Mouse (Mus musculus): ENCODE measurements around the gene Nek1.

DNA sequence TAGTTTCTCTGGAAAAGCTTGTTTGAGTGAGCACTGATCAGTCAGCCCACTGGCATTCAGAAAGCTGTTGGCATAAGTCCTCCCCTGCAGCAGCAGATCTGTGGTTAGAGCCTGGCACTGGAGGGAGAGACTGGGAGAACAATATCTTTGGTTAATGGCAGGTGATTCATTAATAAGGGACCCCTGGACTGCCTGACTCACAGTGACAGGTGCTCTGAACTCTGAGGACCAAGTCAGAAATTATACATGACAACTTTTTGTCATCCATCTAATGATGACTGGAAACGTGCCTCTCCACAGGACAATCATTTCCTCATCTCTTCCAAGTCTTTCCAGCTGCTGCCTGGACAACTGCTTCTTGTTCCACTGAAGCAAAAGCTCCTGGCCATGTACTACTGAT is 163.4 kb downstream of the Nek1 start:
- no peak for TF ChIP-seq CTCF (IDR thresholded peaks at IDR 0.05; ENCODE audit: low read depth)
- no peak for TF ChIP-seq EP300 (IDR thresholded peaks at IDR 0.05; ENCODE audit: low read depth)

Measured in heart, postnatal 0 days (tissue).